Mouse (Mus musculus) liver, embryonic 14.5 days (tissue): ENCODE data around the gene Mgp. TPM values are rescaled to one million over a fixed set of nuclear protein-coding genes. Genes with fewer than 3 reads are reported as not detected.

Source experiments
- ATAC-seq: fragments of 200-750 bp; cut with Nextera tagmentation; 2 replicates; pipeline ENCODE4 v1.8.0; 2017; ENCODE audit warnings: moderate number of reproducible peaks, mild to moderate bottlenecking, moderate library complexity; ENCODE audit not compliant: insufficient read depth
- DNase-seq, 3 experiments: peaks; one replicate each; pipeline ENCODE4 v3.0.0-alpha.2; 2012 to 2013; ENCODE audit warnings: low read depth in 3 of 3, low spot score in 3 of 3
- H3K27ac ChIP-seq: fragments of 300-500 bp; sonication (generic); 2 replicates; pipeline ENCODE4 v1.5.1; 2014; ENCODE audit warnings: moderate library complexity, mild to moderate bottlenecking, control low read depth, inconsistent platforms
- H3K27me3 ChIP-seq: fragments of 300-500 bp; sonication (generic); 2 replicates; pipeline ENCODE4 v1.6.1; 2014; ENCODE audit warnings: mild to moderate bottlenecking, low read length, moderate library complexity; ENCODE audit not compliant: control insufficient read depth, insufficient read depth
- H3K36me3 ChIP-seq: fragments of 300-500 bp; sonication (generic); replicated peaks from 2 replicates; pipeline ENCODE4 v1.6.1; 2014; ENCODE audit warnings: low read depth; ENCODE audit not compliant: control insufficient read depth, insufficient read depth
- H3K4me1 ChIP-seq, 2 experiments: fragments of 200-500 bp in 1 of 2; fragments of 300-500 bp in 1 of 2; sonication (generic) in 1 of 2; replicated peaks; 2 replicates each; pipeline ENCODE4 v1.6.1; 2012 to 2014; ENCODE audit warnings: antibody characterized with exemption in 1 of 2, inconsistent platforms in 1 of 2, low read length in 1 of 2; ENCODE audit not compliant: control insufficient read depth in 2 of 2, insufficient read depth in 2 of 2
- H3K4me2 ChIP-seq: fragments of 300-500 bp; sonication (generic); 2 replicates; pipeline ENCODE4 v1.6.1; 2014; ENCODE audit warnings: low read depth, mild to moderate bottlenecking, control low read depth, moderate library complexity
- H3K4me3 ChIP-seq, 2 experiments: fragments of 200-500 bp in 1 of 2; fragments of 300-500 bp in 1 of 2; sonication (generic) in 1 of 2; 2 replicates each; pipeline ENCODE4 v1.5.1; 2012 to 2014; ENCODE audit warnings: low read depth in 2 of 2, low read length in 2 of 2, mild to moderate bottlenecking in 2 of 2, control low read depth in 1 of 2, inconsistent platforms in 1 of 2, moderate library complexity in 1 of 2; ENCODE audit not compliant: insufficient read depth in 1 of 2
- H3K9ac ChIP-seq: fragments of 300-500 bp; sonication (generic); replicated peaks from 2 replicates; pipeline ENCODE4 v1.6.1; 2014; ENCODE audit warnings: mild to moderate bottlenecking, control low read depth, moderate library complexity
- H3K9me3 ChIP-seq: fragments of 300-500 bp; sonication (generic); 2 replicates; pipeline ENCODE4 v1.6.1; 2016; ENCODE audit warnings: low read length, mixed read lengths; ENCODE audit not compliant: control insufficient read depth
- CTCF ChIP-seq: IDR thresholded peaks from 2 replicates; pipeline ENCODE4 v1.5.1; 2016; ENCODE audit warnings: antibody characterized with exemption, low read depth, control low read depth
- EP300 ChIP-seq: IDR thresholded peaks from 2 replicates; pipeline ENCODE4 v1.6.1; 2016; ENCODE audit warnings: antibody characterized with exemption, low read depth
- WGBS: fragments of 180-500 bp; shearing (Covaris S2); extraction: QIAGEN DNeasy Blood & Tissue Kit; methylation state at CpG from one replicate; pipeline ENCODE4 v1.1.7; 2014; ENCODE audit not compliant: insufficient replicate concordance; 5-methylcytosine and 5-hydroxymethylcytosine counted together
- polyA plus RNA-seq, 2 experiments: library from polyadenylated mRNA; depleted of rRNA in 1 of 2; stranded (reverse) in 1 of 2; unstranded in 1 of 2; fragments of >200 nt; fragmentation: Nextera tagmentation in 1 of 2; extraction: Ambion mirVana in 1 of 2; gene quantifications; 2 replicates each; pipeline versions ENCODE4 v1.2.1 to v1.2.3; 2012 to 2014

Gene Mgp
- polyA plus RNA-seq, 2 experiments: 0.96 to 1.6 TPM

DNA sequence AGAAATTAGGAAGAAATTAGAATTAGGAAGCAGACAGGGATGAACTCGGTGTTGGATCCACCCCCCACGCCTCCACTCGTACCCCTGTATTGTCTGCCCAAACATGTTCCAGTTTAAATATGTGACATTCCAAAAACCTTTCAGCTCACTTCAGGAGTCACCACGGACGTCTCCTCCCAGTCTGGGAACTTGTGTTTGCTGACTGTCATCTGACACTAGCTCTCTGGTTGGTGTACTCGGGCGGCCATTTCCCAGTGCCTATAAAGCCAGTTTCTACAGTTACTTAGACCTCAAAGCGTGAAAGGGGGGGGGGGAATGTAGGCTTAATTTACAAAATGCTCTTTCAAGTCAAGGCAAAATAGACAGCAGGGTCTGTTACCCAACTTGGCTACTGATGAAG, 6.1 kb upstream of the Mgp start:
- ATAC-seq: no peak

DNA sequence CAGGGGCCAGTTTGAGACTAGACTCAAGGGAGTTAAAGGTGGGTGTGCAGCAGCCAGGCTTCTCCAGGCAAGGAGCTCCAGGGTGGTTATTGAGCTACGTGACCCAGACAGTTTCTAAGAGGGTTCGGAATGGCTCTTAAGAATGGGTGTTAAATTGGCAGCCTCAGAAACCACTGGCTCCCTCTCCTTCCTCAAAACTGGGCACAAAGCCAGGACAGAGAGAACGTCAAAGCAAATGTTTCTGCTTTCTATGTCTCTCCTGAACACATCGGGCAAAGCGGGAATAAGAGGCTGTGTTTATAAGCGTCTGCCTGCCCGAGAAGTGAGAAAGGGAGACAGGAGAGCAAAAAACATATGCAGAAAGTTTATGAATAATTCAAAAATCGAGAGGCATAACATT, 1.0 kb downstream of the Mgp start:
- H3K4me1 ChIP-seq: no peaks in the 10 kb centered on the region
- no peak overlapping the region for H3K4me3 ChIP-seq
- H3K27me3 ChIP-seq: no peaks in the 10 kb centered on the region
- no peak overlapping the region for H3K4me2 ChIP-seq
- no peak overlapping the region for H3K9ac ChIP-seq
- DNase-seq (no peak), ATAC-seq (no peak)
- 51% methylated on average over 8 of the region's 8 CpGs for WGBS
- TF ChIP-seq EP300 (no peak), CTCF (no peak)
- no peak overlapping the region for H3K27ac ChIP-seq
- no peaks in the 10 kb centered on the region for H3K9me3 ChIP-seq
- H3K36me3 ChIP-seq: no peaks in the 10 kb centered on the region

More for the DNA sequence above, 6.1 kb upstream of the Mgp start:
- DNase-seq: no peak
- H3K27ac ChIP-seq: no peak overlapping the region
- no peaks in the 10 kb centered on the region for H3K27me3 ChIP-seq
- H3K9me3 ChIP-seq: no peaks in the 10 kb centered on the region
- no peak overlapping the region for H3K9ac ChIP-seq
- no peaks in the 10 kb centered on the region for H3K4me1 ChIP-seq
- no peak overlapping the region for H3K4me3 ChIP-seq
- no peak overlapping the region for H3K4me2 ChIP-seq
- no peaks in the 10 kb centered on the region for H3K36me3 ChIP-seq
- TF ChIP-seq EP300: no peak
- TF ChIP-seq CTCF: no peak
- 56% methylated on average over 8 of the region's 8 CpGs for WGBS

- Histone ChIP-seq H3K9me3 (no peaks in the 10 kb centered on the region), H3K4me2 (no peak overlapping the region), H3K4me1 (peaks cover 0 to 9% of the 10 kb centered on the region in 2 experiments; a peak in 2 of 4 replicates), H3K27me3 (no peaks in the 10 kb centered on the region), H3K9ac (no peak overlapping the region), H3K36me3 (no peaks in the 10 kb centered on the region), H3K4me3 (no peak overlapping the region), H3K27ac (no peak overlapping the region)
- ATAC-seq (no peak), DNase-seq (no peak)
- 68% methylated on average over 5 of the region's 5 CpGs for WGBS
- TF ChIP-seq EP300: no peak
- no peak for TF ChIP-seq CTCF
Measured at GRCm38 (mm10) chr6:136868921-136869320, 6.7 kb downstream of the Mgp start.

GRCm38 (mm10) chr6:136866150-136866549, 9.5 kb downstream of the Mgp start:
- ATAC-seq (no peak), DNase-seq (no peak)
- no peaks in the 10 kb centered on the region for H3K36me3 ChIP-seq
- no peaks in the 10 kb centered on the region for H3K9me3 ChIP-seq
- no peaks in the 10 kb centered on the region for H3K27me3 ChIP-seq
- H3K4me3 ChIP-seq: no peak overlapping the region
- peaks cover 0 to 9% of the 10 kb centered on the region in 2 experiments; a peak in 2 of 4 replicates for H3K4me1 ChIP-seq
- H3K4me2 ChIP-seq: no peak overlapping the region
- H3K27ac ChIP-seq: no peak overlapping the region
- WGBS: 74% methylated on average over 4 of the region's 4 CpGs
- H3K9ac ChIP-seq: no peak overlapping the region
- TF ChIP-seq EP300 (no peak), CTCF (no peak)

DNA sequence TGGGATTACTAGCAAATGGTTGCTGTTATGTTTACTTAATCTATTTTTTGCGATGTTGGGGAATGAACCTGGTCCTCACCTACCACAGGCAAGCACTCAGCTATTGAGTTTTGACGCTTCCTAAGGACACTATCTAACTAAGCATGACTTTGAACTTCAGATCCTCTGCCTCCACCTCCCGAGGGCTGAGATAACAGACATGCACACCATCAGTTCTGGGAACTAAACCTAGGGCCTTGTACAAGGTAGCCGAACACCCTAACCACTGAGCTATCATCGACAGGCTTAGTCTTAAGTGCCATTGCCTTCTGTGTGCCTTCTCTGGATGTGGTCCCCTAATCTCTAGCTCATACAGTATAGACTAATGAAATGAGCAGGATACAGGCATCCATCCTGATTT, 10.3 kb downstream of the Mgp start:
- peak; percentile 66 for ATAC-seq
- Histone ChIP-seq H3K9ac (no peak overlapping the region), H3K27ac (no peak overlapping the region), H3K4me1 (peaks cover 5 to 13% of the 10 kb centered on the region in 2 experiments), H3K4me3 (no peak overlapping the region), H3K27me3 (no peaks in the 10 kb centered on the region), H3K4me2 (no peak overlapping the region), H3K36me3 (no peaks in the 10 kb centered on the region), H3K9me3 (no peaks in the 10 kb centered on the region)
- TF ChIP-seq CTCF: no peak
- TF ChIP-seq EP300: no peak
- WGBS: 39% methylated on average over 5 of the region's 5 CpGs
- DNase-seq: no peak

GRCm38 (mm10) chr6:136861020-136861419, 14.6 kb downstream of the Mgp start:
- peak; percentile 83 for TF ChIP-seq CTCF
- TF ChIP-seq EP300: no peak
- H3K27ac ChIP-seq: peak overlapping the region; percentile 4
- DNase-seq (no peak), ATAC-seq (no peak)
- H3K4me1 ChIP-seq: peaks cover 26 to 33% of the 10 kb centered on the region in 2 experiments
- WGBS: 41% methylated on average over 9 of the region's 9 CpGs
- H3K4me2 ChIP-seq: no peak overlapping the region
- H3K9ac ChIP-seq: no peak overlapping the region
- H3K9me3 ChIP-seq: no peaks in the 10 kb centered on the region
- H3K27me3 ChIP-seq: no peaks in the 10 kb centered on the region
- H3K36me3 ChIP-seq: no peaks in the 10 kb centered on the region
- no peak overlapping the region for H3K4me3 ChIP-seq
